Mouse (Mus musculus): Measurements from ENCODE around the gene Clba1.

- no peak for TF ChIP-seq POLR2A (IDR thresholded peaks at IDR 0.05; ENCODE audit: insufficient read depth, low read depth, low read length)
- no peak for TF ChIP-seq CTCF (IDR thresholded peaks at IDR 0.05; ENCODE audit: insufficient read depth, low read depth, low read length)
Measured at GRCm38 (mm10) chr12:112804046-112804445, 4.7 kb upstream of the Clba1 start.

All from olfactory bulb, adult 2 months (tissue).